Mouse (Mus musculus): ENCODE measurements around the gene Trmt2a. TPM values are rescaled to one million over a fixed set of nuclear protein-coding genes. Genes with fewer than 3 reads are reported as not detected.

Gene Trmt2a
- 46.5 and 50.7 TPM in 2 replicates for polyA plus RNA-seq (2012; ENCODE audit: low replicate concordance)

GRCm38 (mm10) chr16:18248433-18249363, at the start of gene Trmt2a, which contains the start of gene Ranbp1:
TSS of gene Trmt2a (plus strand) at chr16:18248679.
TSS of gene Ranbp1 (minus strand) at chr16:18248732.

GRCm38 (mm10) chr16:18217579-18217978, 30.9 kb upstream of the Trmt2a start, which contains the start of gene Ccdc188:
TSS of gene Ccdc188 (plus strand) at chr16:18217879.

GRCm38 (mm10) chr16:18234671-18235388, 13.6 kb upstream of the Trmt2a start, which contains the start of gene Zdhhc8:
TSS of gene Zdhhc8 (minus strand) at chr16:18235136.

GRCm38 (mm10) chr16:18258221-18258620, 9.7 kb downstream of the Trmt2a start, which contains the start of gene Gm49776:
TSS of gene Gm49776 (minus strand) at chr16:18258321.

GRCm38 (mm10) chr16:18289067-18289588, 40.6 kb downstream of the Trmt2a start, which contains the start of gene Dgcr8:
TSS of gene Dgcr8 (minus strand) at chr16:18289246.

Other genes starting within 250 kb of the Trmt2a start
- gene Dgcr6, start 195.8 kb upstream of the Trmt2a start, polyA plus RNA-seq (2012; ENCODE audit: low replicate concordance): 8.0 and 23.0 TPM in 2 replicates
- gene Prodh, start 158.5 kb upstream of the Trmt2a start, polyA plus RNA-seq (2012; ENCODE audit: low replicate concordance): 2.4 and 2.5 TPM in 2 replicates
- gene Rtn4r, start 121.0 kb upstream of the Trmt2a start, polyA plus RNA-seq (2012; ENCODE audit: low replicate concordance): 0.46 and 0.91 TPM in 2 replicates
- not detected in 2 replicates for gene Ccdc188, start 30.8 kb upstream of the Trmt2a start, polyA plus RNA-seq (2012; ENCODE audit: low replicate concordance)
- 120 and 251 TPM in 2 replicates for gene Zdhhc8, start 13.5 kb upstream of the Trmt2a start, polyA plus RNA-seq (2012; ENCODE audit: low replicate concordance)
- 278 and 395 TPM in 2 replicates for gene Ranbp1, start 53 bp downstream of the Trmt2a start, polyA plus RNA-seq (2012; ENCODE audit: low replicate concordance)
- 0.40 TPM in 1 of 2 replicates, not detected in the other for gene Gm49776, start 9.6 kb downstream of the Trmt2a start, polyA plus RNA-seq (2012; ENCODE audit: low replicate concordance)
- gene Dgcr8, start 40.6 kb downstream of the Trmt2a start, polyA plus RNA-seq (2012; ENCODE audit: low replicate concordance): 2.6 and 15.8 TPM in 2 replicates
- 18.3 and 22.8 TPM in 2 replicates for gene Tango2, start 99.4 kb downstream of the Trmt2a start, polyA plus RNA-seq (2012; ENCODE audit: low replicate concordance)
- 5.0 and 7.9 TPM in 2 replicates for gene Arvcf, start 99.5 kb downstream of the Trmt2a start, polyA plus RNA-seq (2012; ENCODE audit: low replicate concordance)
- gene Txnrd2, start 177.7 kb downstream of the Trmt2a start, polyA plus RNA-seq (2012; ENCODE audit: low replicate concordance): 8.5 and 12.5 TPM in 2 replicates
- gene Comt, start 178.2 kb downstream of the Trmt2a start, polyA plus RNA-seq (2012; ENCODE audit: low replicate concordance): 16.4 and 49.9 TPM in 2 replicates